Mouse (Mus musculus): ENCODE results near the gene Pglyrp2. TPM values are rescaled to one million over a fixed set of nuclear protein-coding genes. Genes with fewer than 3 reads are reported as not detected.

Pglyrp2 gene
- polyA plus RNA-seq, 1 experiment = not detected

DNA sequence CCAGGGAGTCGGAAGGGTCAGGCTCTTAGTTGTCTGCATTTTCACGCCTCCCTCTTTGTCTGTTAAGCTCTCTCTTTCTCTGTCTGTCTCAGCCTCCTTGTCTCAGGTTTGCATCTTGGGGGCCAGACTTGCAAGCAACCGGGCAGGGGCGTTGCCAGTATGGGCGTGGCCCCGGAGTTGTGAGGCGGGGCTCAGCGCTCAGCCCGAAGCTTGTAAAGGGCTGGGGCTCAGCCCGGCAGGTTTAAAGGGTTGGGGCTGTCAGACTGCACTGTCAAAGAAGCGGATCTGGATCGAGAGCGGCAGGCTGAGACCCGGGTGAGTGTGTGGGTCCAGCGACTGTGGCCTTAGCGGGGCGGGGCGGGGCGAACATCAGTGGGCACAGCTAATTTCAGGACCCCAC, 28.5 kb upstream of the Pglyrp2 start, which contains the start of gene Cyp4f39:
Gene Cyp4f39, plus strand, starts transcription at position 242 of the 400 bp plus-strand sequence.
- TF ChIP-seq POLR2A (IDR thresholded peaks at IDR 0.05; ENCODE audit: insufficient read depth, low read length) (no peak), CTCF (IDR thresholded peaks at IDR 0.05; ENCODE audit: low read depth, low read length) (no peak), EP300 (IDR thresholded peaks at IDR 0.05; ENCODE audit: insufficient read depth, low read depth, low read length) (no peak)
- Histone ChIP-seq H3K9ac (ENCODE audit: low read depth, poor library complexity, severe bottlenecking) (no peak within 1 kb of the TSS), H3K9me3 (replicated peaks; ENCODE audit: control insufficient read depth, insufficient read depth, low read length, poor library complexity, severe bottlenecking) (peaks cover 7% of the 10 kb centered on the region), H3K27me3 (ENCODE audit: control insufficient read depth, insufficient read depth, low read length, poor library complexity, severe bottlenecking) (no peaks in the 10 kb centered on the region), H3K36me3 (ENCODE audit: control insufficient read depth, insufficient read depth, low read length, poor library complexity, severe bottlenecking) (no peaks in the 10 kb centered on the region), H3K4me1 (ENCODE audit: control insufficient read depth, insufficient read depth, low read length) (peaks cover 3% of the 10 kb centered on the region), H3K4me3 (ENCODE audit: low read depth, low read length) (peak within 1 kb of the TSS; percentile 37), H3K27ac (ENCODE audit: insufficient read depth, low read length) (peak within 1 kb of the TSS; percentile 49)

DNA sequence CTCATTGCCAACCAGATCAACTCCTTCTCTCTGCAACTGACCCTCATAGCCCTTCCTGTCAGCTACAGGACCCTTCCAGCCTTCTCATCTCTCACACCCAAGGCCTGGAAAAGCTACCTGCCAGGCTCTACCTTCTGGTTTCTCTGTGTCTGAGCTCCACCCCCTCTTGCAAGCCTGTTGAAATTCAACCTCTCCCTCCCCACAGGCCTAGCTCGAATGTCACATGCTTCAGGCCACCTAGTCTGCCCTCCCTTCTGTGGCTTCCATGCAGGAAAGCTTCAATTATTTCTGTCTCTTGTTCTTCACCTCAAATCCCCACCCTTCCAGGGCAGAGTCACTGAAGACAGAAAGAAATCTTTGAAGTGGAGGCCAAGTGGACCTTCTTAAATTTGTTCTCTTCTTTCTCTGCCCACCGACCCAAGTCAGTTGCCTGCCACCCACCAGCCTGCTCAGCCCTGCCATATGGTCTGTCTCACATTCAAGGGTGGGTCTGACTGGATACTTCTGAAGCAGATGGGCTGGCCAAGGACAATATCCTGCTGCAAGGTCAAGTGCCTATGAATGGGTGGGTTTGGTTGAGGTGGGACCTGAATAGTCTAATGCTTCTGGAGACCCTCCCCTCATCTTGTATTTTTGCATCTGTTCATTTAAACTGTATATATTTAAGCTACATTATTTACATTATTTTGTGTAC, 27.0 kb upstream of the Pglyrp2 start:
- no peak overlapping the region for H3K4me3 ChIP-seq (ENCODE audit: low read depth, low read length)
- no peak overlapping the region for H3K27ac ChIP-seq (ENCODE audit: insufficient read depth, low read length)
- peaks cover 7% of the 10 kb centered on the region for H3K9me3 ChIP-seq (replicated peaks; ENCODE audit: control insufficient read depth, insufficient read depth, low read length, poor library complexity, severe bottlenecking)
- no peaks in the 10 kb centered on the region for H3K36me3 ChIP-seq (ENCODE audit: control insufficient read depth, insufficient read depth, low read length, poor library complexity, severe bottlenecking)
- TF ChIP-seq EP300 (IDR thresholded peaks at IDR 0.05; ENCODE audit: insufficient read depth, low read depth, low read length) = peak; percentile 79; the same call in 1 of the 2 replicates
- TF ChIP-seq POLR2A (IDR thresholded peaks at IDR 0.05; ENCODE audit: insufficient read depth, low read length) = no peak
- H3K27me3 ChIP-seq (ENCODE audit: control insufficient read depth, insufficient read depth, low read length, poor library complexity, severe bottlenecking) = no peaks in the 10 kb centered on the region
- peaks cover 3% of the 10 kb centered on the region for H3K4me1 ChIP-seq (ENCODE audit: control insufficient read depth, insufficient read depth, low read length)
- H3K9ac ChIP-seq (ENCODE audit: low read depth, poor library complexity, severe bottlenecking) = no peak overlapping the region

DNA sequence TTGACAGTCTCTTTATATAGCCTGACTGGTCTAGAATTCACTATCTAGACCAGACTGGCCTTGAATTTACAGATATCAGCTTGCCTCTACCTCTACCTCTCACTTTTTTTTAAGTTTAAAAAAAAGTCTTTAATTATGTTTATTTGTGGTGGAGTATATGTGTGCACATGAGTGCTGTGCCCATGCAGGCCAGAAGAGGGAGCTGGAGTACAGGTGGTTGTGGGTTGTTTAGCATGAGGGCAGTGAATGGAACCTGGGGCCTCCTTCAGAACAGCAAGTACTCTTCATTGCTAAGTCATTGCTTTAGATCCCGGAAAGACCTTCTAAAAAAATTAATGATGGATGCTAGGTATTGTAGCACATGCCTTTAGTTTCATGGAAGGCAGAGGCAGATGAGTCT, 25.1 kb upstream of the Pglyrp2 start:
- Histone ChIP-seq H3K36me3 (ENCODE audit: control insufficient read depth, insufficient read depth, low read length, poor library complexity, severe bottlenecking) (no peaks in the 10 kb centered on the region), H3K4me3 (ENCODE audit: low read depth, low read length) (no peak overlapping the region), H3K9ac (ENCODE audit: low read depth, poor library complexity, severe bottlenecking) (no peak overlapping the region), H3K9me3 (replicated peaks; ENCODE audit: control insufficient read depth, insufficient read depth, low read length, poor library complexity, severe bottlenecking) (peaks cover 7% of the 10 kb centered on the region), H3K27ac (ENCODE audit: insufficient read depth, low read length) (no peak overlapping the region), H3K27me3 (ENCODE audit: control insufficient read depth, insufficient read depth, low read length, poor library complexity, severe bottlenecking) (no peaks in the 10 kb centered on the region), H3K4me1 (ENCODE audit: control insufficient read depth, insufficient read depth, low read length) (peaks cover 3% of the 10 kb centered on the region)
- TF ChIP-seq POLR2A (IDR thresholded peaks at IDR 0.05; ENCODE audit: insufficient read depth, low read length) (no peak), CTCF (IDR thresholded peaks at IDR 0.05; ENCODE audit: low read depth, low read length) (peak; percentile 8), EP300 (IDR thresholded peaks at IDR 0.05; ENCODE audit: insufficient read depth, low read depth, low read length) (no peak)

DNA sequence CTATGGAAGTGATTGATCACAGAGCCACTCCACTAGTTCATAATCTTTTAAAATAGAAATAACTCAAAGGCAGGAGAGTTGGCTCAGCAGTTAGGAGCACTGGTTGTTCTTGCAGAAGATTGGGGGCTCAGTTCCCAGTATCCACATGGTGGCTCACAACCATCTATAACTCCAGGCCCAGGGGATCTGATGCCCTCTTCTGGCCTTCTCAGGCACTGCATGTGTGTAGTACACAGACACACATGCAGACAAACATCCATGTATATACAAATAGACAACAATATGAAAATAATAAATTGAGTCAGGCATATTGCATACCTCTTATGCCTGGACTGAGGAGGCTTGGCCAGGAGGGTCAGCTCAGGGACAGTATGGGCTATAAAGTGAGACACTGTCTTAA, 23.2 kb upstream of the Pglyrp2 start:
- TF ChIP-seq POLR2A (IDR thresholded peaks at IDR 0.05; ENCODE audit: insufficient read depth, low read length) (no peak), CTCF (IDR thresholded peaks at IDR 0.05; ENCODE audit: low read depth, low read length) (peak; percentile 14), EP300 (IDR thresholded peaks at IDR 0.05; ENCODE audit: insufficient read depth, low read depth, low read length) (no peak)
- Histone ChIP-seq H3K4me3 (ENCODE audit: low read depth, low read length) (no peak overlapping the region), H3K36me3 (ENCODE audit: control insufficient read depth, insufficient read depth, low read length, poor library complexity, severe bottlenecking) (no peaks in the 10 kb centered on the region), H3K9ac (ENCODE audit: low read depth, poor library complexity, severe bottlenecking) (no peak overlapping the region), H3K4me1 (ENCODE audit: control insufficient read depth, insufficient read depth, low read length) (peaks cover 3% of the 10 kb centered on the region), H3K27me3 (ENCODE audit: control insufficient read depth, insufficient read depth, low read length, poor library complexity, severe bottlenecking) (no peaks in the 10 kb centered on the region), H3K9me3 (replicated peaks; ENCODE audit: control insufficient read depth, insufficient read depth, low read length, poor library complexity, severe bottlenecking) (peaks cover 7% of the 10 kb centered on the region), H3K27ac (ENCODE audit: insufficient read depth, low read length) (no peak overlapping the region)

DNA sequence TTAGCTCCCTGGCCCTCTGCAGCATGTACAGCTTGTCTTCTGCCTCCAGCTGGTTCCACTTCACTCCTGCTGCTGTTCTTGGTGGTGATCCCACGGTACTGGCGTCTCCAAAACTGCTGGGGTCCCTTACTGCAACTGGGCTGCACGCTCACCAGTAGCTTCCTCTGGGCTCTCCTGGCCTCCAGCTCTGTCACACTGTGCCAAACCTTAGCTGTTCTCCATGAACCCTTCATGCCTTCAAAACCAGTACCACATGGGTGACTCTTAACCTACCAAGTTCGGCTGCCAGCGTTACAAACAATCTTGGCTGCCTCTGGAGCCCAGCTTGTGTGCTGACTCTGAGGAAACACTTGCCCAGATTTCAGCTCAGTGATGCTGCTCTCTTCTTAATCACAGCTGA, 21.0 kb upstream of the Pglyrp2 start:
- Histone ChIP-seq H3K27me3 (ENCODE audit: control insufficient read depth, insufficient read depth, low read length, poor library complexity, severe bottlenecking) (no peaks in the 10 kb centered on the region), H3K9me3 (replicated peaks; ENCODE audit: control insufficient read depth, insufficient read depth, low read length, poor library complexity, severe bottlenecking) (peaks cover 7% of the 10 kb centered on the region), H3K4me3 (ENCODE audit: low read depth, low read length) (no peak overlapping the region), H3K4me1 (ENCODE audit: control insufficient read depth, insufficient read depth, low read length) (no peaks in the 10 kb centered on the region), H3K9ac (ENCODE audit: low read depth, poor library complexity, severe bottlenecking) (no peak overlapping the region), H3K27ac (ENCODE audit: insufficient read depth, low read length) (no peak overlapping the region), H3K36me3 (ENCODE audit: control insufficient read depth, insufficient read depth, low read length, poor library complexity, severe bottlenecking) (no peaks in the 10 kb centered on the region)
- TF ChIP-seq EP300 (IDR thresholded peaks at IDR 0.05; ENCODE audit: insufficient read depth, low read depth, low read length) (no peak), POLR2A (IDR thresholded peaks at IDR 0.05; ENCODE audit: insufficient read depth, low read length) (no peak), CTCF (IDR thresholded peaks at IDR 0.05; ENCODE audit: low read depth, low read length) (no peak)

DNA sequence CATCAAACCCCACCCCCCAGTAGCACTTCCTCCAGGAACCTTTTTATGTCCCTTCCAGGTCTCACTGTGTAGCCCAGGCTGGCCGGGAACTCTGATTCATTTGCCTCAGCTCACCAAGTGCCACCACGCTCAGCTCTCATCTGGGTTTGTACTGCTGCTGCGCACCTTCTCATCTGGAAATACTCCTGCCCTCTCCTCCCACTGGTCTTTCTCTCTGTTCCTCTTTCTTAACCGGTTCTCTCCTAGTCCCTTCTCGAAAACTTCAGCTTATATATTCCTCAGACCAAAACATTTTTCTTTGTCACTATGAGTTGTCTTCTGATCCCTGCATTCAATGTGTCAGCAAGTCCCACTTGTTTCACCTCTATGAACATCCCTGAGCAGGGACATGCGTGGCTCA, 19.3 kb upstream of the Pglyrp2 start:
- H3K4me1 ChIP-seq (ENCODE audit: control insufficient read depth, insufficient read depth, low read length) = no peaks in the 10 kb centered on the region

More for the DNA sequence above, 19.3 kb upstream of the Pglyrp2 start:
- TF ChIP-seq POLR2A (IDR thresholded peaks at IDR 0.05; ENCODE audit: insufficient read depth, low read length) = no peak
- no peaks in the 10 kb centered on the region for H3K9me3 ChIP-seq (replicated peaks; ENCODE audit: control insufficient read depth, insufficient read depth, low read length, poor library complexity, severe bottlenecking)
- H3K4me3 ChIP-seq (ENCODE audit: low read depth, low read length) = no peak overlapping the region
- no peak overlapping the region for H3K9ac ChIP-seq (ENCODE audit: low read depth, poor library complexity, severe bottlenecking)
- no peak overlapping the region for H3K27ac ChIP-seq (ENCODE audit: insufficient read depth, low read length)
- H3K27me3 ChIP-seq (ENCODE audit: control insufficient read depth, insufficient read depth, low read length, poor library complexity, severe bottlenecking) = no peaks in the 10 kb centered on the region
- no peaks in the 10 kb centered on the region for H3K36me3 ChIP-seq (ENCODE audit: control insufficient read depth, insufficient read depth, low read length, poor library complexity, severe bottlenecking)
